Mouse (Mus musculus) embryonic stem cell, embryonic (primary cell): ENCODE measurements around the gene Parp16.

Experiments
- CTCF ChIA-PET, 4 experiments: fragments of 300-600 bp in 2 of 4; fragments of 350-600 bp in 2 of 4; sonication (Branson Sonifier 250); formaldehyde crosslinking; loops; one replicate each; lab custom pipeline; 2022; ENCODE audit warnings: inconsistent platforms in 2 of 4; lab: Charles Lee
- POLR2A ChIA-PET, 4 experiments: fragments of 300-600 bp in 2 of 4; fragments of 350-600 bp in 2 of 4; sonication (Branson Sonifier 250); formaldehyde crosslinking; loops; one replicate each; lab custom pipeline; 2022; ENCODE audit warnings: antibody characterized with exemption in 4 of 4, inconsistent platforms in 1 of 4; lab: Charles Lee

Parp16 gene

GRCm38 (mm10) chr9:65214778-65215493 is 19.8 kb downstream of the Parp16 start:
- POLR2A ChIA-PET: interaction anchor here (0.5 to 16.2 kb wide), 105 partner anchors 9 to 959 kb away, joined by 3 to 238 read pairs (median 4); partner anchors contain the start of genes Parp16 (in 3 of the 4), Mtfmt (in 2 of the 4), Pdcd7 (in 2 of the 4) and Plekho2 (in 2 of the 4)
- CTCF ChIA-PET: interaction anchor here (0.5 to 2.2 kb wide), 28 partner anchors 10 to 1031 kb away, joined by 3 to 11 read pairs (median 4); no protein-coding TSS in a partner anchor

DNA sequence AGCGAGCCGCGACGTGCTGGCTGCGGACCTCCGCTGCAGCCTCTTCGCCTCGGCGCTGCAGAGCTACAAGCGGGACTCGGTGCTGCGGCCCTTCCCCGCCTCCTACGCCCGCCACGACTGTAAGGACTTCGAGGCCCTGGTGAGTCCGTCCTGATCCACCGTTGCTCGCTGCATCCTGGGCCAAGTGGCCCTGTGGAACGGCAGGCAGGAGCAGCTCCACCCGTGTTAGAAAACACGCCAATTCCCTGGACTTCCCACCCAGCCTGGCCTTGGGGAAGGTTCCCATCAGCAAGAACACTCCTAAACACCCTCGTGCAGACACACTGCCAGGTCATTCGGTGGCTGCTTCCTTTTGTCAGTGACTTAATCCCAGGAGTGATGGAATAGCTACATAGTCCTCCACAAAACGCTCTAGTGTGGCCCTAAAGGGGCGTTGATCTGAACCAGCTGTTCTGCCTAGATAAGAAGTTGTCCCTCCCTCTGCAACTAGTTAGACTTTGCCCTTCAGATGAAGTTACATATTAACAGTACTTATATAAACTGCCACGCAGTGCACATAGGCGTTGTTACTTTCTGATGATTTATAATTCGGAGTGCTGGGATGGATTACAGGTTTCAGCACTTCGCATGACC is 20.5 kb downstream of the Parp16 start:
- ChIA-PET POLR2A (interaction anchor here (0.5 to 16.2 kb wide), 82 partner anchors 8 to 750 kb away, joined by 3 to 238 read pairs (median 4); partner anchors contain the start of genes Parp16 (in 3 of the 4), Plekho2 (in 2 of the 4), Cilp (in 1 of the 4) and Dennd4a (in 1 of the 4)), CTCF (interaction anchor here (0.5 to 2.2 kb wide), 18 partner anchors 9 to 1032 kb away, joined by 3 to 11 read pairs (median 4); no protein-coding TSS in a partner anchor)

DNA sequence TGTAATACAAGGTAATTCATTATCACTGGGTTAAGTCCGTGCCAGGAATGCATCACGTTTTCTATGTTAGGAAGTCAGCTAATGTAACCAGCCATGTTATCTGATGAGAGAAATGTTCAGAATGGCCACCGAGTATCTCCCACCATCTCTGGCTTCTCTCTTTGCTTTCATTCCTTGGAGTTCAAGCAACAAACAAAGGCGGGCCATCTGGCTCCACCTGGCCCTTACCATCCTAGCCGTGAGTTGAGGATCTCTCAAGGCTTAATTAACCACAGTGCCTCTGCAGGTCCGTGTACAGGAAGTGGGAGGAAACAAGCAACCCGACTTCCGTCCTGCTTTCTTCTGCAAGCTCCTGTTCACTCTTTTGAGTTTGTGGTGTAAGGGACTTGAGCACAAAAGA is 21.8 kb downstream of the Parp16 start:
- ChIA-PET CTCF (interaction anchor here in 1 of 4 experiments (1.2 kb wide), 1 partner anchor 9 kb away, joined by 3 read pairs; no protein-coding TSS in a partner anchor), POLR2A (interaction anchor here in 2 of 4 experiments (0.9 to 16.2 kb wide), 7 partner anchors 9 to 216 kb away, joined by 3 to 238 read pairs (median 4); partner anchors contain the start of gene Parp16 (in 1 of the 2))

- POLR2A ChIA-PET: interaction anchor here in 2 of 4 experiments (0.9 to 16.2 kb wide), 7 partner anchors 9 to 215 kb away, joined by 3 to 238 read pairs (median 4); partner anchors contain the start of gene Parp16 (in 1 of the 2)
- CTCF ChIA-PET: interaction anchor here in 1 of 4 experiments (1.2 kb wide), 1 partner anchor 8 kb away, joined by 3 read pairs; no protein-coding TSS in a partner anchor
Measured at GRCm38 (mm10) chr9:65217661-65218060, 22.5 kb downstream of the Parp16 start.

- CTCF ChIA-PET: no interaction called here
- POLR2A ChIA-PET: interaction anchor here (0.6 to 16.2 kb wide), 10 partner anchors 9 to 213 kb away, joined by 3 to 238 read pairs (median 3); partner anchors contain the start of gene Parp16 (in 1 of the 4)
Measured at GRCm38 (mm10) chr9:65218916-65219315, 23.8 kb downstream of the Parp16 start.

DNA sequence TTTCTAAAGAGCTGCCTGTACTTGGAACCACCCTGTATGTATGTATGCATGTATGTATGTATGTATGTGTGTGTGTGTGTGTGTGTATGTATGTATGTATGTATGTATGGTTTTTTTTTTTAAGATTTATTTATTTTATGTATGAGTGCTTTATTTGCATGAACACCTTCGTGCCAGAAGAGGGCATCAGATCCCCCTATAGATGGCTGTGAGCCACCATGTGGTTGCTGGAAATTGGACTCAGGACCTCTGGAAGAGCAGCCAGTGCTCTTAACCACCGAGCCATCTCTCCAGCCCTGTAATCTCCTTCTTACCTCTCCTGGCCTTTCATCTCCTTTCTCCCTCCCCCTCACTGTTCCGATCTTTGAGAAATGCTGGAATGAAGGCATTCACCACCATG is 25.2 kb downstream of the Parp16 start:
- CTCF ChIA-PET: interaction anchor here in 1 of 4 experiments (0.6 kb wide), 1 partner anchor 22 kb away, joined by 10 read pairs; no protein-coding TSS in a partner anchor
- POLR2A ChIA-PET: interaction anchor here in 2 of 4 experiments (0.8 to 16.2 kb wide), 3 partner anchors 19 to 199 kb away, joined by 3 to 238 read pairs (median 3); partner anchors contain the start of genes Hacd3 (in 1 of the 2) and Parp16 (in 1 of the 2)

DNA sequence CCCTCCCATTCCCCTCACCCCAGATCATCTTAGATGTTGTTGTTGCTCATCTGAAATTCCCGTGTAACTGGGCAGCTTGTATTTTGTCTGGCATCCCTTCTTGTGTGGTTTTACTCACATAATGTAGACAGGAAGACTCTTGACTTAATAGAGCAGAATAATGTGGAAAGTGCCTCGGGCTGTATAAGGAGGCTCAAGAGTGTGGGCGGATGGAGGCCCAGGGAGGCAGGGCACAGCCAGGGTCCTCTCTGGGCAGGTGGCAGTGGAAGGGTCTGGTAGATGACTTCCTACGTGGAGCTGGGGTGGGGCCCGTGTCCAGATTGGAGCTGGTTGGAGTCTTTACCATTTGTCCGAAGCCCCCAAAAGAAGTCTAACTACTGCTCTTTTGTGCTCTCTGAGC is 28.8 kb downstream of the Parp16 start:
- CTCF ChIA-PET: interaction anchor here in 1 of 4 experiments (0.7 to 3.4 kb wide), 2 partner anchors 9 to 32 kb away, joined by 3 to 11 read pairs; no protein-coding TSS in a partner anchor

DNA sequence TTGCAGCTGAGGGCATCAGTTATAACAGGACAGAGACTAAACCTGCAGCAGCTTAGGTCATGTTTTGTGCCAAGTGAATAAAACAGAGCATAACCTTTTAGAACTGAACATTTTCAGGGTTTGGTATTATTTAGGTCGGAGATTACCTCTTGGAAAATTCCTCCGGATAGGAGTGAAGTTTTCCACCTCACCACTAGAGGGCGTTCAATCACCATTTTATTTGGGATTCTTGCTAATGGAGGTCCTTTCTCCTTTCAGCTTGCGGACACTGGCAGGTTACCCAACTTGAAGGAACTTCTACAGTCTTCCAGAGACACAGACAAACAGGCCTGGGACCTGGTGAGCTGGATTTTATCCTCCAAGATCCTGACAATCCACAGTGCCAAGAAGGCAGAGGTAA is 30.6 kb downstream of the Parp16 start:
- CTCF ChIA-PET: interaction anchor here (0.6 to 3.4 kb wide), 22 partner anchors 9 to 1937 kb away, joined by 3 to 11 read pairs (median 4); no protein-coding TSS in a partner anchor
- POLR2A ChIA-PET: interaction anchor here in 3 of 4 experiments (0.9 to 16.2 kb wide), 7 partner anchors 9 to 30 kb away, joined by 3 to 238 read pairs (median 3); partner anchors contain the start of gene Parp16 (in 1 of the 3)

More for the DNA sequence above, 28.8 kb downstream of the Parp16 start:
- POLR2A ChIA-PET: interaction anchor here in 3 of 4 experiments (0.6 to 16.2 kb wide), 7 partner anchors 9 to 127 kb away, joined by 3 to 238 read pairs (median 7); partner anchors contain the start of gene Parp16 (in 1 of the 3)

GRCm38 (mm10) chr9:65230250-65230649 is 35.1 kb downstream of the Parp16 start:
- ChIA-PET CTCF (interaction anchor here in 2 of 4 experiments (0.6 to 1.6 kb wide), 8 partner anchors 12 to 72 kb away, joined by 3 to 8 read pairs (median 5); no protein-coding TSS in a partner anchor), POLR2A (interaction anchor here in 3 of 4 experiments (0.6 to 4.1 kb wide), 9 partner anchors 12 to 65 kb away, joined by 3 to 25 read pairs (median 6); no protein-coding TSS in a partner anchor)

DNA sequence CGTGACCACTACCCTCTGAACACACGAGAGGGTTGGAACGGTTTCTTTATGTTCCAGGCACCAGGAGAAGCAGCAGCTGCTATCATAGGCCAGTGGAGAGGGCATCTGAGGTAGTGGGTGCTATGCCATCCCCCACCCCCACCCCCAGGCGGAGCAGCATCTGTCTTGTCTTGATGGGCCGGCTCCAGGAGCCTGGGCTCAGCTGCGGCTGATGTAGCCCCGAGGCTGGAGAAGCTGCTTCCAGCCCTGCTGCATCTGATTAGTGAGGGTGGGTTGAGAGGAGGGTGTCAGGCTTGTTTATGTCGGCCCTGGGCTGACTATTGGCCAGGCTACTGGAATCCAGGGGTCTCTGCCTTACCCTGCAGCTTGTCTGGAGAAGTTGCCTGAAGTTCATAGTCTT is 36.1 kb downstream of the Parp16 start:
- POLR2A ChIA-PET: interaction anchor here in 2 of 4 experiments (1.1 to 4.1 kb wide), 7 partner anchors 13 to 54 kb away, joined by 3 to 25 read pairs (median 6); no protein-coding TSS in a partner anchor
- CTCF ChIA-PET: interaction anchor here in 2 of 4 experiments (0.6 to 0.9 kb wide), 2 partner anchors 48 to 553 kb away, joined by 3 to 5 read pairs; no protein-coding TSS in a partner anchor

DNA sequence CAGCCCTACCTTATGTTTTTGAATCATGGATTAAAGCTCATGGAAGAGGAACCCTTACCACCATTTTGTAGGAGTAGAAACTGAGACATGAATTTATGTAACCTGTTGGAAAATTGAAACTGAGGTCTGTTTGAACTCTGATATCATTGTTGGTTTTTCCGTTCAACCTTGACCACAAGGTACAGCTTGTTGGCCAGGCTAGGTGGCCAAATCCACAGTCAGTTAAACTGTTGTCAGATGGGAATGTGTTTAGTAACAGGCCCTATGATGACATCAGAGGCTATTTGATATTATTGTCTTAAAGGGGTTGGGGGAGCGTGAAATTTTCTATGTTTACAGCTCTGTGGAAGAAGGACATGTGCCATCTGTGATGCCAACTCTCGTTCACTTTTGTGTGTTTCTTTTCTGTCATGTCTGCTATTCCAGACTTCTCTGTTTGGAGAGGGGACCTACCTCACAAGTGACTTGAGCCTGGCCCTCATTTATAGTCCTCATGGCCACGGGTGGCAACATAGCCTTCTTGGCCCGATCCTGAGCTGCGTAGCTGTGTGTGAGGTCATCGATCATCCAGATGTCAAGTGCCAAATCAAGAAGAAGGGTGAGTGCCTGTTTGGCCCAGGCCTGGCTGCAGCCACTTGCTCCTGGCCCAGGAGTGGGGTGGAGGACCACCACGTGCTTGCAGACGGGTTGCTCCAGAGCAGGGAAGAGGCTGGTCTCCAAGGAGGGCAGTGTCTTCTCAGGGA is 38.3 kb downstream of the Parp16 start:
- ChIA-PET CTCF (interaction anchor here in 1 of 4 experiments (1.3 kb wide), 1 partner anchor 39 kb away, joined by 4 read pairs; no protein-coding TSS in a partner anchor), POLR2A (interaction anchor here (0.7 to 1.8 kb wide), 8 partner anchors 14 to 510 kb away, joined by 3 to 6 read pairs (median 4); no protein-coding TSS in a partner anchor)

DNA sequence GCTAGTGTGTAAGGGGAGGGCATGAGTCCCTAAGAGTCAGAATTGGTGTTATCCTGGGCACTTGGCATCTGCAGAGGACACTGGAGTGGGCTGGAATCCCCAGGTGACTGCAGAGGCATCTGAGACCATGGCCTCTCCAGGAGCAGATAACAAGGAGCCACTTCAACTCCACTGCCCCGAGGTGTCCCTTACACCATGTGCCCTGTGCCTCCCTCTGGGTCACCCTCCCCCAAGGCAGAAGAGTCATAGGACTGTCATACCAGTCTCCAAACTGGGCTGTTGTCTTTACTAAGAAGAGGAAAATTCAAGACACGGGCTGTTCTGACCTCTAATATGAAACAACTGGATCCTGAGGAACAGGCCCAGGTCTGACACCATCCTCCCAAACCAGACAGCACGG is 39.6 kb downstream of the Parp16 start:
- CTCF ChIA-PET: no interaction called here

DNA sequence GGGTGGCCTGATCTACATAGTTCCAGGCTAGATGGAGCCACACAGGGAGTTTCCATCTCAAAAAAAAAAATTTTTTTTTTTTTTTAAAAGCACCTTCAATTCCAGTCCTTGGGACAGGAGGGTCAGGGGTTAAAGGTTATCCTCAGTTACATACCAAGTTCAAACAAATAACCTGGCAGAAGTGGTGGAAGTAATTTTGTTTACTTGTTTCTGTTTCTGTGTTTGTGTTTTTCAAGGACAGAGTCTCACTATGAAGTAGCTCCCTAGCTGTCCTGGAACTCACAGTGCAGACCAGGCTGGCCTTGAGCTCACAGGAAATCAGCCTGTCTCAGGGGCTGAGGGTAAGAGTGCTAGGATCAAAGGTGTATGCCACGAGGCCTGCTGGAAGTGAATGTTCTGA is 40.4 kb downstream of the Parp16 start:
- CTCF ChIA-PET: no interaction called here
- POLR2A ChIA-PET: interaction anchor here (0.6 to 2.9 kb wide), 12 partner anchors 10 to 828 kb away, joined by 3 to 10 read pairs (median 3); no protein-coding TSS in a partner anchor

More for the DNA sequence above, 39.6 kb downstream of the Parp16 start:
- POLR2A ChIA-PET: interaction anchor here in 3 of 4 experiments (0.6 to 1.7 kb wide), 6 partner anchors 9 to 38 kb away, joined by 3 to 5 read pairs (median 3); no protein-coding TSS in a partner anchor

GRCm38 (mm10) chr9:65237616-65238015 is 42.5 kb downstream of the Parp16 start:
- ChIA-PET POLR2A (interaction anchor here (0.6 to 2.9 kb wide), 8 partner anchors 10 to 287 kb away, joined by 3 to 10 read pairs (median 3); no protein-coding TSS in a partner anchor), CTCF (interaction anchor here in 3 of 4 experiments (0.6 to 0.7 kb wide), 6 partner anchors 12 to 361 kb away, joined by 3 to 5 read pairs (median 3); no protein-coding TSS in a partner anchor)

GRCm38 (mm10) chr9:65238191-65238760 is 43.1 kb downstream of the Parp16 start:
- ChIA-PET CTCF (interaction anchor here in 1 of 4 experiments (1.5 kb wide), 1 partner anchor 12 kb away, joined by 4 read pairs; no protein-coding TSS in a partner anchor), POLR2A (interaction anchor here in 1 of 4 experiments (0.9 to 2.9 kb wide), 4 partner anchors 9 to 42 kb away, joined by 3 to 10 read pairs (median 3); no protein-coding TSS in a partner anchor)

GRCm38 (mm10) chr9:65239176-65239575 is 44.0 kb downstream of the Parp16 start:
- CTCF ChIA-PET: interaction anchor here in 1 of 4 experiments (1.5 kb wide), 1 partner anchor 13 kb away, joined by 4 read pairs; no protein-coding TSS in a partner anchor
- POLR2A ChIA-PET: interaction anchor here in 1 of 4 experiments (1.2 kb wide), 1 partner anchor 24 kb away, joined by 3 read pairs; no protein-coding TSS in a partner anchor
